Mouse (Mus musculus): ENCODE measurements around the gene Mrgprd. TPM values are rescaled to one million over a fixed set of nuclear protein-coding genes. Genes with fewer than 3 reads are reported as not detected.

The Mrgprd gene
- total and polyA plus RNA-seq, 2 experiments: not detected

DNA sequence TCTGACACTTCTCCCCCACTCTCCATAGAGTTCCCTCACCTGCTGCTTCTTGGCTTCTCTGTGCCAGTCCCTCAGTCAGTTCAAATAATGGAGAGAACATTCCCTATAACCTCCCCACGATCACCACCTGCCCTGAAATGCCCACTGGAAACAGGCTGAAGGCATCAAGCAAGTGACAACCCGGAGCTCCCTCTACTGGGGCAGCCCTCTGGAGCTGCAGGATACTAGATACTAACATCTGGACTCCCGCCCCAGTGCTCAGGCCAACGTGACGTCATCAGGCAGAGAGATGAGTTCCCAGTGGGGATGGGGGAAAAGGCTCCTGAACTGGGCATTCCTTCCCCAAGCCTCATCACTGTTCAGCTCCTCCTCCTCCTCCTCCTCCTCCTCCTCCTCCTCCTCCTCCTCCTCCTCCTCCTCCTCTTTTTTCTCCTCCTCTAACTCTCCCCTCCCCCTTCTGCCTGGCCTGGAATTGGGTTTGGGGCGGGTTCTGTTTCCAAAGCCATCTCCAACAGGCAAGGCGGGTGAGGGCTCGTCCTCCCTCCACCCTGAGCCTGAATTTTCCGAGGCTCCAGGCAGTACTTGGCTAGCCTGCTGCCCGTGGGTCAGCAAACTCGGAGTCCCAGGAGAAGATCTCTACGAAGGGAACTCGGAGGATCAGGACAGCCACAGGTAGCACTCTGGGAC is 14.2 kb upstream of the Mrgprd start, which contains the start of gene Mrgprf:
TSS of gene Mrgprf (plus strand) at position 508 of the 687 bp plus-strand sequence.
- peak within 1 kb of the TSS; percentile 13; the same call in 1 of the 2 replicates for H3K4me3 ChIP-seq (ENCODE audit: insufficient read depth, low read depth, low read length)
- H3K9ac ChIP-seq (ENCODE audit: low read depth, low read length): no peak within 1 kb of the TSS

DNA sequence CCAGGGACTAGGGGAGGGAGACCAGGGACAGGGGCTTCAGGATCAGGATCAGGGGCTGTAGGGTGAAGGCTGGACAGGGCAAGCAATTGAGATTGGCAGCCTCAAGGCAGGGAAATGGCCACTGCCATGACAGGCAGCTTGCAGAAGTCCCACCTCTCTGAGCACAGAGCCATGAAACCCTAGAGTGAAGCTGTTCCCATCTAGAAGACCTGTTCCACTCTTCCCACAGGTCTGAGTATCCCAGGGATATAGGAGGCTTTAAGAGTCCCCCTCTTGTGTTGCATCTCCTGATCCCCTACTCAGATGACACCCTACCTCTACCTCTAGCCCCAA is 13.7 kb upstream of the Mrgprd start:
- Histone ChIP-seq H3K9ac (ENCODE audit: low read depth, low read length) (no peak overlapping the region), H3K36me3 (ENCODE audit: control insufficient read depth, insufficient read depth, low read length) (no peaks in the 10 kb centered on the region), H3K79me2 (ENCODE audit: control insufficient read depth, insufficient read depth, low read length) (no peaks in the 10 kb centered on the region), H3K27ac (replicated peaks; ENCODE audit: insufficient read depth, low read depth, low read length) (no peak overlapping the region; the same call in 1 of the 2 replicates), H3K27me3 (ENCODE audit: control insufficient read depth, insufficient read depth, low read length) (no peaks in the 10 kb centered on the region), H3K4me3 (ENCODE audit: insufficient read depth, low read depth, low read length) (peak overlapping the region; percentile 13; the same call in 1 of the 2 replicates), H3K4me1 (ENCODE audit: control insufficient read depth, insufficient read depth, low read length) (no peaks in the 10 kb centered on the region)
- TF ChIP-seq CTCF (IDR thresholded peaks at IDR 0.05; ENCODE audit: low read depth, low read length): no peak
- TF ChIP-seq POLR2A (IDR thresholded peaks at IDR 0.05; ENCODE audit: extremely low read depth, insufficient read depth, low read length): no peak
- no peak for DNase-seq (ENCODE audit: extremely low read depth, low read depth, low spot score)

More for the DNA sequence above, 14.2 kb upstream of the Mrgprd start, which contains the start of gene Mrgprf:
- Histone ChIP-seq H3K27ac (replicated peaks; ENCODE audit: insufficient read depth, low read depth, low read length) (no peak within 1 kb of the TSS; the same call in 1 of the 2 replicates), H3K4me1 (ENCODE audit: control insufficient read depth, insufficient read depth, low read length) (no peaks in the 10 kb centered on the region), H3K36me3 (ENCODE audit: control insufficient read depth, insufficient read depth, low read length) (no peaks in the 10 kb centered on the region), H3K27me3 (ENCODE audit: control insufficient read depth, insufficient read depth, low read length) (no peaks in the 10 kb centered on the region), H3K79me2 (ENCODE audit: control insufficient read depth, insufficient read depth, low read length) (no peaks in the 10 kb centered on the region)
- WGBS: 42% methylated on average over 13 of the region's 13 CpGs
- TF ChIP-seq CTCF (IDR thresholded peaks at IDR 0.05; ENCODE audit: low read depth, low read length) (no peak), POLR2A (IDR thresholded peaks at IDR 0.05; ENCODE audit: extremely low read depth, insufficient read depth, low read length) (no peak)
- peak; percentile 15 for DNase-seq (ENCODE audit: extremely low read depth, low read depth, low spot score)

DNA sequence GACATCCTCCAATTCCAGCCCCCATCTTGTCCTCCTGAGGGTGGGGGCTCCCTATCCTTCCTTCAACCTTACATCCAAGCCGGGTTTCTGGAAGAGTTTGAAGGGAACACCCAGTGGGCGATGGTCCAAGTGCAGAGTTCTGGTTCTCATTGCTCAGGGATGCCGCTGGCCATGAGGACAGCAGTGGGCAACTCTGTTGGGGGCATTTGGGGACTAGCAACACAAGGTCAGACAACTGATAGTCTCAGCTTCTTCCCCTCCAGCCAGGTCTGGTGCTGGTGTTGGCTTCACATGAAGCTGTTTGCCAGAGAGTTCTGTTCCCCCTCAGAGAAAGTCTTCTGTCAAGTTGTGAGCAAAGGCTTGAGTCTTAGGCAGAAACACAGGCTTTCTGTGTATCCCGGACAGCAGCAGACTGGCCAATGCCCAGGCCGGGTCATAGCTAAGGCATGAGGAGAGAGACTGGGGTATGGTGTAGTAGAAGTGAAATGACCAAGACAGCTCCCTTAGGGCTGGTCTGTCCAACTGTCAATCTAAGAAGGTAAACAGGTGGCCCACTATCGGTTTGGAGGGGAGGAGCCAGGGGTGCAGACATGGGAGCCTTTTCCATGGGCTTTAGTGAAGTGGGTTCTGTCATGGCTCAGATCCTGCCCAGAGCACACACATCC is 13.2 kb upstream of the Mrgprd start:
- DNase-seq (ENCODE audit: extremely low read depth, low read depth, low spot score): no peak
- H3K27me3 ChIP-seq (ENCODE audit: control insufficient read depth, insufficient read depth, low read length): no peaks in the 10 kb centered on the region
- no peaks in the 10 kb centered on the region for H3K4me1 ChIP-seq (ENCODE audit: control insufficient read depth, insufficient read depth, low read length)
- H3K36me3 ChIP-seq (ENCODE audit: control insufficient read depth, insufficient read depth, low read length): no peaks in the 10 kb centered on the region
- no peaks in the 10 kb centered on the region for H3K79me2 ChIP-seq (ENCODE audit: control insufficient read depth, insufficient read depth, low read length)
- no peak overlapping the region for H3K9ac ChIP-seq (ENCODE audit: low read depth, low read length)
- no peak overlapping the region for H3K4me3 ChIP-seq (ENCODE audit: insufficient read depth, low read depth, low read length)
- TF ChIP-seq CTCF (IDR thresholded peaks at IDR 0.05; ENCODE audit: low read depth, low read length): no peak
- no peak for TF ChIP-seq POLR2A (IDR thresholded peaks at IDR 0.05; ENCODE audit: extremely low read depth, insufficient read depth, low read length)
- WGBS: 83% methylated on average over 6 of the region's 6 CpGs
- H3K27ac ChIP-seq (replicated peaks; ENCODE audit: insufficient read depth, low read depth, low read length): no peak overlapping the region

DNA sequence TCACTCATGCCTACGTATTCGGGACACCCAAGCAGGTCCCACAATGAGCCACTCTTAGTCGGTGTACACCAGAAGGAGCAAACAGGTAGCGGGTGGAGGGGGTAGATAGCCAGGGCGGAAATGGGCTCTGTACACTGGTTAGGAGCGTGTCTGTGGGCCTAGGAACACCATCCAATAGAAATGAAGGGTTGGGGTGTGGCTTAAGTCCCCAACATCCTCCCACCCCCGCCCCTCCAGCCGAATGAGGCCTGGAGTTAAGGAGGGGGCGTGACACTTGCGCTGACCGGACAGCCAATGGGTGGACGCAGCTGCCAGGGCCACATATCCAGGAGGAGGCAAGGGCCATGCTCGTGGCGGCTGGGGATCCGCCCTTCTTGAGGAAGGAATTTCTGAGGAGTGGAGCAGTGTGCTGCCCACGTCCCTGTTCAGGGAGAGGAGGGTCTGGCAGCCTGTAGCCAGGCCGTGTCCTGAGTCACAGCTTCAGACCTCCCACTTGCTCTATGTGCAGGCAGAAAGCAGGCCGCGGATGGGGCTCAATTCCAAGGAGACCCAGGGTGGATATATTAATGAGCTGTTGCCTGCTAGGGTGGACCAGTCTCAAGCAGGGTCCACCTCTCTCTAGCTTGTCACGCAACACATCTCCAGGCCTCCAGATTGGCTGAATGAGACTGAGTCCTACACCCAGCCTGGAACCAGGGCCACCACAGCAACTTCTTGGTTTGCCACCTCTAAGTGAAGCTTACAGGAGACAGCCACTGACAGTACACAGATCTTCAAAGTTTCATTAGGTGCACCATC is 11.9 kb upstream of the Mrgprd start:
- TF ChIP-seq CTCF (IDR thresholded peaks at IDR 0.05; ENCODE audit: low read depth, low read length): no peak
- TF ChIP-seq POLR2A (IDR thresholded peaks at IDR 0.05; ENCODE audit: extremely low read depth, insufficient read depth, low read length): no peak
- WGBS: 34% methylated on average over 20 of the region's 20 CpGs
- peak; percentile 4 for DNase-seq (ENCODE audit: extremely low read depth, low read depth, low spot score)
- H3K79me2 ChIP-seq (ENCODE audit: control insufficient read depth, insufficient read depth, low read length): no peaks in the 10 kb centered on the region
- no peak overlapping the region for H3K27ac ChIP-seq (replicated peaks; ENCODE audit: insufficient read depth, low read depth, low read length)
- no peaks in the 10 kb centered on the region for H3K27me3 ChIP-seq (ENCODE audit: control insufficient read depth, insufficient read depth, low read length)
- no peaks in the 10 kb centered on the region for H3K4me1 ChIP-seq (ENCODE audit: control insufficient read depth, insufficient read depth, low read length)
- H3K4me3 ChIP-seq (ENCODE audit: insufficient read depth, low read depth, low read length): no peak overlapping the region
- no peak overlapping the region for H3K9ac ChIP-seq (ENCODE audit: low read depth, low read length)
- no peaks in the 10 kb centered on the region for H3K36me3 ChIP-seq (ENCODE audit: control insufficient read depth, insufficient read depth, low read length)

DNA sequence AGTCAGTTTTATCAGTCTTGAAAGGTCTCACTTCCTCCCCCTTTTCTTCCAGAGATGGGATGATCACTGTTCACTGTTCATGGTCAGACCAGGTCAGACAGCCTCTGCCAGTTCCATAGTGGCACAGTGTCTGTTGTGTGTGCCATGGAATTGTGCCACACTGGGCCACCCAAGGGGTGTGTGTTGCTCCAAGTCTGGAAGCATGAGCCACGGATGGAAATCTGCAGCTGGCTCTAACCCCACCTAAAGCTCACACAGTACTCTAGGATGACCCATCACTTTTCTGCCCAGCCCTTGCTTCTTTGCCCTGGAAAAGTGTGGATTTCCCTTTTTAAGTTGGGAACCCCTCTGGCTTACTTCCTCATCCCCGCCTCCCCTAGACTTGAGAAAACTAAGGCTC is 10.5 kb upstream of the Mrgprd start:
- Histone ChIP-seq H3K27me3 (ENCODE audit: control insufficient read depth, insufficient read depth, low read length) (no peaks in the 10 kb centered on the region), H3K79me2 (ENCODE audit: control insufficient read depth, insufficient read depth, low read length) (no peaks in the 10 kb centered on the region), H3K4me1 (ENCODE audit: control insufficient read depth, insufficient read depth, low read length) (no peaks in the 10 kb centered on the region), H3K4me3 (ENCODE audit: insufficient read depth, low read depth, low read length) (no peak overlapping the region), H3K9ac (ENCODE audit: low read depth, low read length) (no peak overlapping the region), H3K27ac (replicated peaks; ENCODE audit: insufficient read depth, low read depth, low read length) (no peak overlapping the region), H3K36me3 (ENCODE audit: control insufficient read depth, insufficient read depth, low read length) (no peaks in the 10 kb centered on the region)
- TF ChIP-seq CTCF (IDR thresholded peaks at IDR 0.05; ENCODE audit: low read depth, low read length): no peak
- TF ChIP-seq POLR2A (IDR thresholded peaks at IDR 0.05; ENCODE audit: extremely low read depth, insufficient read depth, low read length): no peak
- DNase-seq (ENCODE audit: extremely low read depth, low read depth, low spot score): no peak
- 75% methylated on average over 2 of the region's 2 CpGs for WGBS

Measured in liver, adult 2 months (tissue).